Mouse (Mus musculus) CH12.LX (cell line): ENCODE data around the gene Fgg. TPM values are rescaled to one million over a fixed set of nuclear protein-coding genes. Genes with fewer than 3 reads are reported as not detected.

Source experiments
- DNase-seq: peaks from one replicate; pipeline ENCODE4 v3.0.0-alpha.2; 2013; ENCODE audit errors: extremely low read depth
- H3K27ac ChIP-seq: 2 replicates; pipeline ENCODE4 v1.5.1; 2012; ENCODE audit warnings: low read depth, mild to moderate bottlenecking, control low read depth, moderate library complexity; ENCODE audit not compliant: insufficient read depth
- H3K27me3 ChIP-seq: replicated peaks from 2 replicates; pipeline ENCODE3; 2012; ENCODE audit warnings: inconsistent platforms
- H3K36me3 ChIP-seq, 2 experiments: replicated peaks in 1 of 2; 2 replicates each; pipeline versions ENCODE3 to v1.6.1; 2012; ENCODE audit warnings: inconsistent platforms in 1 of 2, low read length in 1 of 2, mild to moderate bottlenecking in 1 of 2, mixed read lengths in 1 of 2, moderate library complexity in 1 of 2; ENCODE audit not compliant: control insufficient read depth in 1 of 2, insufficient read depth in 1 of 2
- H3K4me1 ChIP-seq, 2 experiments: 2 replicates each; pipeline ENCODE4 v1.6.1; 2012; ENCODE audit warnings: inconsistent platforms in 1 of 2, moderate library complexity in 1 of 2; ENCODE audit not compliant: insufficient read depth in 2 of 2, control insufficient read depth in 1 of 2
- H3K4me2 ChIP-seq: 2 replicates; pipeline ENCODE4 v1.6.1; 2012; ENCODE audit warnings: low read depth, mild to moderate bottlenecking, control low read depth; ENCODE audit not compliant: poor library complexity, insufficient read depth, severe bottlenecking
- H3K4me3 ChIP-seq, 3 experiments: fragments of 150-350 bp in 1 of 3; sonication (generic) in 1 of 3; replicated peaks in 1 of 3; 2 replicates each; pipeline versions ENCODE3 to v1.5.1; 2011 to 2012; ENCODE audit warnings: low read depth in 2 of 3, low read length in 2 of 3, mild to moderate bottlenecking in 2 of 3, moderate library complexity in 2 of 3, control low read depth in 1 of 3, improper control_type of control experiment in 1 of 3, inconsistent platforms in 1 of 3, mixed read lengths in 1 of 3; ENCODE audit not compliant: poor library complexity in 1 of 3
- H3K79me2 ChIP-seq: replicated peaks from 2 replicates; pipeline ENCODE4 v1.6.1; 2012; ENCODE audit warnings: mild to moderate bottlenecking, moderate library complexity; ENCODE audit not compliant: control insufficient read depth, poor library complexity, insufficient read depth, severe bottlenecking; ENCODE audit errors: extremely low read depth
- H3K9ac ChIP-seq: 2 replicates; pipeline ENCODE4 v1.6.1; 2012; ENCODE audit warnings: low read depth, mild to moderate bottlenecking, control low read depth, moderate library complexity; ENCODE audit not compliant: insufficient read depth
- H3K9me3 ChIP-seq: replicated peaks from 2 replicates; pipeline ENCODE3; 2012; ENCODE audit warnings: low read length, inconsistent platforms, mixed read lengths
- BHLHE40 ChIP-seq: IDR thresholded peaks from 2 replicates; pipeline ENCODE4 v1.6.1; 2011; ENCODE audit warnings: mild to moderate bottlenecking, low read depth, low read length, improper control_type of control experiment
- CHD2 ChIP-seq: IDR thresholded peaks from 2 replicates; pipeline ENCODE4 v1.6.1; 2011; ENCODE audit warnings: low read length, improper control_type of control experiment
- CTCF ChIP-seq, 2 experiments: IDR thresholded peaks in 1 of 2; conservative IDR thresholded peaks in 1 of 2; 2 replicates each; pipeline ENCODE4 v1.5.1; 2011 to 2012; ENCODE audit warnings: low read depth in 2 of 2, low read length in 2 of 2, improper control_type of control experiment in 1 of 2, inconsistent platforms in 1 of 2, mild to moderate bottlenecking in 1 of 2, moderate library complexity in 1 of 2
- EP300 ChIP-seq: IDR thresholded peaks from 2 replicates; pipeline ENCODE4 v1.6.1; 2011; ENCODE audit warnings: low read length, improper control_type of control experiment
- ETS1 ChIP-seq: conservative IDR thresholded peaks from 2 replicates; pipeline ENCODE4 v1.6.1; 2012; ENCODE audit warnings: low read depth, mild to moderate bottlenecking, inconsistent platforms, low read length, improper control_type of control experiment, moderate library complexity
- GABPA ChIP-seq: IDR thresholded peaks from 2 replicates; pipeline ENCODE4 v1.6.1; 2012; ENCODE audit warnings: low read depth, low read length, improper control_type of control experiment, inconsistent platforms; ENCODE audit not compliant: insufficient replicate concordance
- HCFC1 ChIP-seq: IDR thresholded peaks from 2 replicates; pipeline ENCODE4 v1.6.1; 2012; ENCODE audit warnings: low read depth, mild to moderate bottlenecking, inconsistent platforms, low read length, improper control_type of control experiment
- JUN ChIP-seq: IDR thresholded peaks from 2 replicates; pipeline ENCODE4 v1.6.1; 2011; ENCODE audit warnings: low read depth, mild to moderate bottlenecking, low read length, improper control_type of control experiment, moderate library complexity; ENCODE audit not compliant: insufficient read depth
- MAFK ChIP-seq: IDR thresholded peaks from 2 replicates; pipeline ENCODE4 v1.6.1; 2011; ENCODE audit warnings: low read length, improper control_type of control experiment; ENCODE audit not compliant: insufficient replicate concordance
- MAX ChIP-seq: IDR thresholded peaks from 2 replicates; pipeline ENCODE4 v1.6.1; 2011; ENCODE audit warnings: low read length, improper control_type of control experiment
- MYC ChIP-seq: IDR thresholded peaks from 2 replicates; pipeline ENCODE4 v1.6.1; 2011; ENCODE audit warnings: low read depth, mild to moderate bottlenecking, improper control_type of control experiment, low read length
- PAX5 ChIP-seq: IDR thresholded peaks from 2 replicates; pipeline ENCODE4 v1.6.1; 2012; ENCODE audit warnings: low read length, inconsistent platforms, mixed read lengths
- POLR2A ChIP-seq: IDR thresholded peaks from 2 replicates; pipeline ENCODE4 v1.6.1; 2011; ENCODE audit warnings: low read depth, mild to moderate bottlenecking, improper control_type of control experiment, low read length
- RAD21 ChIP-seq: IDR thresholded peaks from 2 replicates; pipeline ENCODE4 v1.6.1; 2011; ENCODE audit warnings: low read depth, mild to moderate bottlenecking, low read length, improper control_type of control experiment, moderate library complexity
- SIN3A ChIP-seq: IDR thresholded peaks from 2 replicates; pipeline ENCODE4 v1.6.1; 2012; ENCODE audit warnings: low read length, improper control_type of control experiment, inconsistent platforms
- SMC3 ChIP-seq: IDR thresholded peaks from 2 replicates; pipeline ENCODE4 v1.6.1; 2011; ENCODE audit warnings: low read depth, low read length, improper control_type of control experiment
- TCF12 ChIP-seq: IDR thresholded peaks from 2 replicates; pipeline ENCODE4 v1.6.1; 2014; ENCODE audit warnings: low read depth, mild to moderate bottlenecking, inconsistent platforms, low read length, improper control_type of control experiment
- UBTF ChIP-seq: IDR thresholded peaks from 2 replicates; pipeline ENCODE4 v1.6.1; 2012; ENCODE audit warnings: low read depth, mild to moderate bottlenecking, inconsistent platforms, low read length, improper control_type of control experiment, moderate library complexity
- USF1 ChIP-seq: IDR thresholded peaks from 2 replicates; pipeline ENCODE4 v1.6.1; 2014; ENCODE audit warnings: low read depth, mild to moderate bottlenecking, inconsistent platforms, low read length, improper control_type of control experiment
- ZMIZ1 ChIP-seq: IDR thresholded peaks from 2 replicates; pipeline ENCODE4 v1.6.1; 2012; ENCODE audit warnings: low read depth, mild to moderate bottlenecking, inconsistent platforms, low read length, improper control_type of control experiment
- ZNF384 ChIP-seq: IDR thresholded peaks from 2 replicates; pipeline ENCODE4 v1.6.1; 2012; ENCODE audit warnings: low read depth, low read length, improper control_type of control experiment, inconsistent platforms
- dilution Hi-C: fragments of 300-500 bp; cut with MboI; formaldehyde crosslinking; loops from 2 replicates; pipeline ENCODE4 v1.14.3; 2020; ENCODE audit warnings: low sequenced_read_pairs; ENCODE audit not compliant: extremely low pct_unique_long_range_greater_than_20kb, extremely low pct_ligation_motif_present
- in situ Hi-C: fragments of 300-500 bp; cut with MboI; formaldehyde crosslinking; loops from 3 replicates; pipeline ENCODE4 v1.14.3; 2019; ENCODE audit warnings: low sequenced_read_pairs, low pct_ligation_motif_present, low pct_unique_long_range_greater_than_20kb, mixed read lengths
- polyA plus RNA-seq: library from polyadenylated mRNA; unstranded; fragments of >175 nt; gene quantifications from 2 replicates; pipeline ENCODE4 v1.2.1, GENCODE M21; 2012; ENCODE audit warnings: low read depth; ENCODE audit not compliant: insufficient read length
- total RNA-seq, 2 experiments: library from RNA; depleted of rRNA; stranded (reverse); fragments of 300-350 nt in 1 of 2; fragments of >200 nt in 1 of 2; gene quantifications; 2 replicates each; pipeline ENCODE4 v1.2.3; 2012 to 2014

Gene Fgg
- total RNA-seq (2012; rRNA removed) (not detected in 2 replicates), total RNA-seq (2014; rRNA removed) (not detected in 2 replicates), polyA plus RNA-seq (not detected in 2 replicates)

GRCm38 (mm10) chr3:83007557-83007956 is at the start of gene Fgg:
Gene Fgg, plus strand, starts transcription at chr3:83007724.
- Histone ChIP-seq H3K36me3 (no peaks in the 10 kb centered on the region), H3K27me3 (no peaks in the 10 kb centered on the region), H3K27ac (no peak within 1 kb of the TSS), H3K4me2 (no peak within 1 kb of the TSS), H3K9ac (no peak within 1 kb of the TSS), H3K9me3 (no peaks in the 10 kb centered on the region), H3K79me2 (no peaks in the 10 kb centered on the region), H3K4me3 (no peak within 1 kb of the TSS), H3K4me1 (no peaks in the 10 kb centered on the region)
- no peak for TF ChIP-seq HCFC1
- TF ChIP-seq TCF12 = no peak
- no peak for TF ChIP-seq JUN
- dilution Hi-C loops (no loop called here), in situ Hi-C loops (no loop called here)
- DNase-seq = no peak

- in situ Hi-C loops (no loop called here), dilution Hi-C loops (no loop called here)
- TF ChIP-seq PAX5 (no peak), SMC3 (no peak), TCF12 (no peak), CHD2 (no peak), ETS1 (no peak), ZNF384 (no peak), POLR2A (no peak), MAX (no peak)
- Histone ChIP-seq H3K4me3 (no peak overlapping the region), H3K4me1 (no peaks in the 10 kb centered on the region), H3K27me3 (no peaks in the 10 kb centered on the region), H3K36me3 (no peaks in the 10 kb centered on the region), H3K79me2 (no peaks in the 10 kb centered on the region), H3K9me3 (no peaks in the 10 kb centered on the region), H3K4me2 (no peak overlapping the region), H3K9ac (no peak overlapping the region), H3K27ac (no peak overlapping the region)
- DNase-seq = no peak
These were observed 36.5 kb upstream of the Fgg start for GRCm38 (mm10) chr3:82971046-82971445.

GRCm38 (mm10) chr3:82980818-82981217 is 26.7 kb upstream of the Fgg start:
- Histone ChIP-seq H3K27ac (no peak overlapping the region), H3K4me1 (no peaks in the 10 kb centered on the region), H3K9me3 (no peaks in the 10 kb centered on the region), H3K4me3 (no peak overlapping the region), H3K9ac (no peak overlapping the region), H3K36me3 (no peaks in the 10 kb centered on the region), H3K4me2 (no peak overlapping the region), H3K79me2 (no peaks in the 10 kb centered on the region), H3K27me3 (no peaks in the 10 kb centered on the region)
- TF ChIP-seq ZMIZ1 (no peak), UBTF (no peak), BHLHE40 (no peak), SMC3 (no peak), RAD21 (no peak), POLR2A (no peak), ZNF384 (no peak), GABPA (no peak), CTCF (conservative IDR thresholded peaks at IDR 0.05 in 1 of 2, IDR thresholded peaks at IDR 0.05 in 1 of 2; ENCODE audit: low read depth in 2 of 2, low read length in 2 of 2) (no peak), MAFK (no peak), USF1 (no peak), SIN3A (no peak), EP300 (no peak), MYC (no peak)
- DNase-seq = no peak
- dilution Hi-C loops (no loop called here), in situ Hi-C loops (no loop called here)
